Mouse (Mus musculus) mesoderm, embryonic 11.5 days (tissue): ENCODE data around the gene Gm45716.

ENCODE experiments used
- DNase-seq: peaks from one replicate; pipeline ENCODE4 v3.0.0-alpha.2; 2012; ENCODE audit warnings: low read depth, low spot score

The Gm45716 gene

GRCm38 (mm10) chr11:90187441-90187840, at the start of gene Gm45716:
Gene Gm45716 (plus strand): TSS chr11:90187683.
- DNase-seq: no peak

- DNase-seq: no peak
These were observed 45.1 kb upstream of the Gm45716 start for GRCm38 (mm10) chr11:90142393-90142792.

DNA sequence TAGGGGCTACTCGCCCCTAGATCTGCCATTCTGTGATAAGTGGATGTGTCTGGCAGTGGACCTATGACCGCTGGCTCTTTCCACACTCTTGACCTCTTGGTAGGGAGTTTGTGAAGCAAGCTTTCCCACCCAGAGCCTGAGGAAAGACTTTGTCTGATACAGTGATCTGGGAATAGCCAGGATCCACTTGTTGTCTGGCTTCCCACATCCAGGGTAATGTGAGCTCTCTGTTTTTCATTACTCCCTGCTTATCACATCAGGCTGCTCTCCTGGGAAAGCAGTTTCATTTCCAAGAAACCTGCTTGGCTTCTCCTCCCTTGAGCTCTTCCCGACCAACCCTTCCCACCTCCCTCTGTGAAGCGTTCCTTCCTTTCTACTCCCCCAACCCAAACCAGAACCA, 44.5 kb upstream of the Gm45716 start:
- no peak for DNase-seq

GRCm38 (mm10) chr11:90146086-90146860, 41.2 kb upstream of the Gm45716 start:
- no peak for DNase-seq

- DNase-seq: no peak
These were observed 32.4 kb upstream of the Gm45716 start for GRCm38 (mm10) chr11:90155066-90155465.

GRCm38 (mm10) chr11:90155466-90155865, 32.0 kb upstream of the Gm45716 start:
- peak; percentile 31 for DNase-seq

DNA sequence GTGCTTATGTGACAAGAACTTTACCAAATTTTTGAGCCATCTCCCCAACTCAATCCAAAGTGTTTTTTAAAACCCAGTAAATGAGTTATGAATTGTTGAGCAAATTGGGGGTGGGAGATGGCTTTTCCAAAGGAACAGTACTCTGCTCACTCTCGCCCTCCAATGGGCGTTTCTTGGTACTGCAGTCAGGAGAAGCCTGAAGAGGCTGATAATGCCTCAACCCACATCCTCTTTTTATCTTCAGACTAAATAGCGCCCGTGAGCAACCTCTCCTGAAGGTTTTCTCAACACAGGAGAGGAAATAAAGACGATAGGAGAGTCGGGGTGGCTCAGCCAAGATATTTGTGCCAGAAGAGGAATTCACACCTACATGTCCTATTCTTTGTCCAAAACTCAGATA, 19.7 kb upstream of the Gm45716 start:
- DNase-seq: peak; percentile 39

DNA sequence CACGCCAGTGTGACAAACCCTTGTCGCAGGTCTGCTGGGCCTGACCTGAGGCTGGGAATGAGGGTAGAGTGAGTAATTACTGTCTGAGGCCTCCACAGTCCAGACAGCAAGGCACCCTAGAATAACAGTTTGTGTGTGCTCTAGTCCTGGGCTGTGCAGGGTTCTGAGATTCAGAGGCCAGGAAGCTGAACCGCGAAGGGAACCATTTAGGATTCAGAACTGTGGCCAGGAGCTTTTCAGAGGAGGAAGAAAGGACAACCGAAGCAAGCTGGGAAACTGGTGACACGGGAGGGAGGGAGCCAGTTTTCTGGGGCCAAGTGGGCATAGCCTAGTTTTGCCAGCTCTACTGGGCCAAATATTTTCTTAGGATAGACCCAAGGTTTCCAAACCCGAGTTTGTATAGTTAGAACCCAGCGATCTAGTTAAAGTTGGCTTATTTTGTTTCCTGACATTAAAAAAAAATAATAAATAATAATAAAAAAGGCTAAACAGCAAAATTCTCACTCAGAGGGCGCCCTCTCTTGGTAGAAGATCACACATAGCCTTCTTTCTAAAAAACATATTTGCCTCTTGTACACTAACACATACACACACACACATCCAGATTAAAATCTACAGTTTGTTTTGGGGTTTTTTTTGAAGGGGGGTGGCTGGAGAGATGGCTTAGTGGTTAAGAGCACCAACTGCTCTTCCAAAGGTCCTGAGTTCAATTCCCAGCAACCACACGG, 19.0 kb upstream of the Gm45716 start:
- no peak for DNase-seq

DNA sequence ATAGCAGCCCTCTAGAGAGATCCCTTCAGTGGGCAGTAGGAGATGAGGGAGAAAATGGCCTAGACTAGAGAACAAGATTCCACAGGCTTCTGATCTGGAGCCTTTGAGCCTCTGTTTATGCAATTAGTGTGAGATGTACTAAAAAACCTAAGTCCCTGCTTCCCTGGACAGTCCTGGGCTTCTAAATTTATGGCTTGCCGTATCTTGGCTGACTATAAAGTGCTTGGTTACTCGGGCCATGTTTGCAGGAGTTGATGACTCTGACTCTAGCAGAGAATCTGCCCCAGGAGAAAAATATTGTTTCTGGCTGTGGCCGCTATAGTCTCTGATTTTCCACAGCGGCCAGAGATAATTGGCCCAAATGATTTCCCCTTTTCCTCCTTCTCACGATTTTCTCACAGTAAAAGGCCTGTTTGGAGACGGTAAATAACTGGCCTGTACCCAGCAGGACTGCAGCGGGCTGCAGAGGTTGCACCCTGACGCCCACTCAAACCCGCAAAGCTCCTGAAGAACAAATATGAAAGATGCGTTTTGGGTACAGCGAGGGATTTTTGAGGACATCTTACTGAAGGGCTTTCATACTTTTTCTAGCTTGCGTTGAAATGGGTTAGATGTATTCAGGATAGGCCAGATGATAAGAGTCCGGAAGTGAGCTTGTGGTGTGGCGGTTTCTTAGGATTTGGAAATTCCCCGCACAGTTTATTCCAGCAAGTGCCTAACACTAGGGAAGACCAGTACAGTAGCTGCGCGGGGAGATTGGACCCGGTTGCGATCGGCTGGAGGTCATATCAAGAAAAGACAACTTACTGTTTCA, 18.1 kb upstream of the Gm45716 start:
- no peak for DNase-seq

GRCm38 (mm10) chr11:90170014-90170320, 17.5 kb upstream of the Gm45716 start:
- peak; percentile 83 for DNase-seq

DNA sequence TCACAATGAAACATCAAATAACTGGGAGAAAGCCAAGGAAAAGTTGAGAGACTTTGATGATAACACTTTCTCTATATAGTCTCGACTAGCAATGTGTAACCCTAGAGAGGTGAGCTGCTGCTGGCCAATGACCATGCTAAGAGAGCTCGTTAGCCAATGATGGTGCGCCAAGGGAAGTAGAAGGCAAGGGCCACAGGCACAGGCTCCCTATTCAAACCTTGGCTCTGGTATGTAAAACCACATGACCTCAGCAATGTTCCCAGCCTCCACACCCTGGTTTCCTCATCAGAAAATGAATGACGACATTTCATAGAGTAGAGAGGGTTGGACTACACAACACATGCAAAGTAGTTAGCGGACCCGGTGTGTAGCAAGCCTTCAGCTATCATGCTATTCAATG, 15.2 kb upstream of the Gm45716 start:
- DNase-seq: no peak

- no peak for DNase-seq
These were observed 11.7 kb upstream of the Gm45716 start for GRCm38 (mm10) chr11:90175634-90176300.

DNA sequence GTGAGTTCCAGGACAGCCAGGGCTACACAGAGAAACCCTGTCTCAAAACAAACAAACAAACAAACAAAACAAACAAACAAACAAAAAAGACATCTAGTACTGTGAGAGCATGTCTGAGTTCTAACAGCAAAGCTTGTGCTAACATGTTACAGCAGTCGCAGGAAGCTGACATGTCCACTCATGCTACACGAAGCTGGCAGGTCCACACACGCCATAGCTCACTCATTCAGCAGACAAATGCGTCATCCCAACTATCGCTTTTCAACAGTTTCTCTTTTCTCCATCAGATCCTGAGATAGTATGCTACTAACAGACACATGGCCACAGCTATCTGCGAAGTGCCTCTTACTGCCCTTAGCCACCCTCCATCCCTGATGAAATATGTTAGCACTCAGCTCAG, 10.1 kb upstream of the Gm45716 start:
- DNase-seq: no peak

DNA sequence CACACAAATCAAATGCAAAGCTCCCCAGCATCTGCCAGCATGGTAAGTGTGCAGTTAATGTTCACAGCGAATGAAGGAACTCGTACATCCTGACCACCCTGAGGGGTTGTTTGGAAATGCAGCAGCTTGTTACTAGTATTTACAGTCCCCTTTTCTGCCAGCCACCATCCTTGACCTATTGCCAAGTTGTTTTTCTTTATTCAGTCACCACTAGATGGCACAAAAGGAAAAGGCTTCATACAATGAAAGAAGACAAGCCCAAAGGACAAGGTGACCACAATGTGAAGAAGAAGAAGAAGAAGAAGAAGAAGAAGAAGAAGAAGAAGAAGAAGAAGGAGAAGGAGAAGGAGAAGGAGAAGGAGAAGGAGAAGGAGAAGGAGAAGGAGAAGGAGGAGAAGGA, 4.1 kb upstream of the Gm45716 start:
- peak; percentile 23 for DNase-seq

DNA sequence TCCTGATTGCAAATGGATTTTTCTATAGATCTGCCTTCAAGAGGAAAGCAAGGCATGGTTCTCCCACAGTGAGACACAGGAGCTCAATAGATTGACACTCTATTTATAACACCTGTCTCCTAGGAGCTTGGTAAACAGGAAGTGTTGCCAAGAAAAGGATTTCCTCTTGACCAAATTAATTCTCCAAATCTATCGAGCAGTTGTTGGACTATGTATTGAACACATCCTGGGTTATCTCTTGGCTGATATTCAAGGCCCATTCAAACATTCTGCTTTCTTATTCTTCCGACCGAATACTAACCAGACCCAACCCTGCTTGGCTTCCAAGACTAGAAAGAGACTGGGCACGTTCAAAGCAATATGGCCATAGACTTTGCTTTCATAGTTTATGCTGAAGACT, 2.7 kb upstream of the Gm45716 start:
- no peak for DNase-seq

DNA sequence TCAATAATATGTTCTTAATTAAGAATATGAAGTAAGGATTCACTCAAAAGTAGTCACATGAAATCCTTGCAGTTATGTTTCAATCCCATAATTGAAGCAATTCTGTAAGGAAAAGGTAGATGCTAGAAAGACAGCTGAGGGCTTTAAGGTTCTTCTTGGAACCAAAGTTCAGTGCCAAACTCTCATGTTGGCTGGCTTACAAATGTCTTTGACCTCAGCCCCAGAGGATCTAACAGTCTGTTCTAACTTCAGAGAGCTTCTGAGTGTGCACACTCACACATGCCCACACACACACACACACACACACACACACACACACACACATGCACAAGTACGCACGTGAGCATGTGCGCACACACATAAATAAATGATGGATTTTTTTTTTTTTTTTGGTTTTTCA, 2.7 kb downstream of the Gm45716 start:
- no peak for DNase-seq

DNA sequence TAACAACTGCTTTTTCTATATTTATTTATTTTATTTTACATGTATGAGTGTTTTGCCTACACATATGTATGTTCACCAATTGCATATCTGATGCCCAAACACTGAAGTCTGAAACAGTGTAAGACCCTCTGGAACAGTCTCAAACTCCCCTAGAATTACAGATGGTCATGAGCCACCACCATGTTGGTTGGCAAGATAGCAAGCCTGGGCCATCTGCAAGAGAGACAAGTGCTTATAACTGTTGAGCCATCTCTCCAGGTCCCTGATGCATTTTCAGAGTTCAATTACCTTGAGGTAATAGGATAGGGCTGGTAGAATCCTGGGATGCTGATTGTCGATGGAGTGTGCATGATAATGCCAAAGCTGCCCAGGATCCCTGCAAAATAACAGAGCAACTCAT, 7.5 kb downstream of the Gm45716 start:
- no peak for DNase-seq

GRCm38 (mm10) chr11:90195756-90196520, 8.5 kb downstream of the Gm45716 start:
- DNase-seq: no peak

GRCm38 (mm10) chr11:90196521-90197215, 9.2 kb downstream of the Gm45716 start:
- no peak for DNase-seq

- no peak for DNase-seq
These were observed 10.6 kb downstream of the Gm45716 start for GRCm38 (mm10) chr11:90198048-90198447.

DNA sequence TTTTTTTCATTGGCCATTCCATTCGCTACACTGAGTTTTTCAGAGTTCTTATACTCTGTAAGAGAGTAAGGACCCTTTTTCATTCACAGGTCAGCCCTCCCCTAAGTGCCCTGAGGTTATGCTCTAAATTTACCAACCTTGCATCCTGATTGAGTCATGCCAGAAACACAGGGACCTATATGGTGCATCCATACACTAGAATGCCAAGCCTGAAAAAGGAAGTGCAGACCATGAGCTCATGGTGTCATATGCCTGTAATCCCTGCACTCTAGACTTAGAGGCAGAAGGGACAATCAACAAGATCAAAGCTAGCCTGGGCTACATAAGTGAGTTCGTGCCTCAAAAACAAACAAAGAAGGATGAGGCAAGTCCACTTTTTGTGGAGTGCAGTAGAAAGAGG, 13.3 kb downstream of the Gm45716 start:
- no peak for DNase-seq
